Mouse (Mus musculus) CH12.LX (cell line): ENCODE data around the gene Ndufa4l2.

Experiments used
- CHD2 ChIP-seq: IDR thresholded peaks from 2 replicates; pipeline ENCODE4 v1.6.1; 2011; ENCODE audit warnings: low read length, improper control_type of control experiment
- CTCF ChIP-seq, 2 experiments: IDR thresholded peaks in 1 of 2; conservative IDR thresholded peaks in 1 of 2; 2 replicates each; pipeline ENCODE4 v1.5.1; 2011 to 2012; ENCODE audit warnings: low read depth in 2 of 2, low read length in 2 of 2, improper control_type of control experiment in 1 of 2, inconsistent platforms in 1 of 2, mild to moderate bottlenecking in 1 of 2, moderate library complexity in 1 of 2
- ELF1 ChIP-seq: IDR thresholded peaks from 2 replicates; pipeline ENCODE4 v1.6.1; 2014; ENCODE audit warnings: low read depth, mild to moderate bottlenecking, inconsistent platforms, low read length, improper control_type of control experiment
- EP300 ChIP-seq: IDR thresholded peaks from 2 replicates; pipeline ENCODE4 v1.6.1; 2011; ENCODE audit warnings: low read length, improper control_type of control experiment
- HCFC1 ChIP-seq: IDR thresholded peaks from 2 replicates; pipeline ENCODE4 v1.6.1; 2012; ENCODE audit warnings: low read depth, mild to moderate bottlenecking, inconsistent platforms, low read length, improper control_type of control experiment
- MAX ChIP-seq: IDR thresholded peaks from 2 replicates; pipeline ENCODE4 v1.6.1; 2011; ENCODE audit warnings: low read length, improper control_type of control experiment
- MEF2A ChIP-seq: IDR thresholded peaks from 2 replicates; pipeline ENCODE4 v1.6.1; 2014; ENCODE audit warnings: low read depth, mild to moderate bottlenecking, inconsistent platforms, low read length, improper control_type of control experiment, borderline replicate concordance
- POLR2A ChIP-seq: IDR thresholded peaks from 2 replicates; pipeline ENCODE4 v1.6.1; 2011; ENCODE audit warnings: low read depth, mild to moderate bottlenecking, improper control_type of control experiment, low read length
- POLR2AphosphoS2 ChIP-seq: IDR thresholded peaks from 2 replicates; pipeline ENCODE4 v1.6.1; 2011; ENCODE audit warnings: low read depth, low read length, improper control_type of control experiment
- RCOR1 ChIP-seq: conservative IDR thresholded peaks from 2 replicates; pipeline ENCODE4 v1.6.1; 2012; ENCODE audit warnings: low read depth, mild to moderate bottlenecking, inconsistent platforms, low read length, improper control_type of control experiment
- SIN3A ChIP-seq: IDR thresholded peaks from 2 replicates; pipeline ENCODE4 v1.6.1; 2012; ENCODE audit warnings: low read length, improper control_type of control experiment, inconsistent platforms
- USF1 ChIP-seq: IDR thresholded peaks from 2 replicates; pipeline ENCODE4 v1.6.1; 2014; ENCODE audit warnings: low read depth, mild to moderate bottlenecking, inconsistent platforms, low read length, improper control_type of control experiment
- ZC3H11A ChIP-seq: IDR thresholded peaks from 2 replicates; pipeline ENCODE4 v1.6.1; 2012; ENCODE audit warnings: low read depth, mild to moderate bottlenecking, inconsistent platforms, low read length, improper control_type of control experiment
- ZMIZ1 ChIP-seq: IDR thresholded peaks from 2 replicates; pipeline ENCODE4 v1.6.1; 2012; ENCODE audit warnings: low read depth, mild to moderate bottlenecking, inconsistent platforms, low read length, improper control_type of control experiment

DNA sequence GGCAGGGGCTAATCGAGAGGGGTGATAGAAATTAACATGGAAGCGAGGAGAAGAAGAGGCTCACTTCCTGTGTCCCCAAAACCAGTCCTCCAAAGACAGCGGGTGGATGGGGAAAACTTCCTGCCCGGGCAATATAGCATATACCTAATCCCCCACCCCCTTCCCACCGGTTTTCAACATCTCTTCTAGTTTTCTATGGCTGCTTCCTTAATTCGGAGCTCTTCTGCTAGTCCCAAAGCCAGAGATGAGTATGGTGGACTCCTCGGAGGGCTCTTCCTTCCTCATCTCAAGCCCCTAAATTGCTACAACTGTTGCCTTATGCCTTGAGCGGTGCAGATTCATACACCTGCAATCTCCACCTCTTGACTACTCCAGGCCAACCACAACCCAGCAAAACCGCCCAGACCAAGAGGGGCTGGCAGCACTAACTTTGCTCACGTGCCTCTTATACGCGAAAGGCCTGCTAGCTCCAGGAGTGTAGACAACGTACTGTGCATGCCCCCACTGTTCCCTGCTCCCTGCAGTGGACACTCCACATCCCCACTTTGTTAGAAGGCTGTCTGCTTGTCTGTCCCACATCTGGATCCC, 562 bp upstream of the Ndufa4l2 start:
- TF ChIP-seq SIN3A (no peak), ELF1 (no peak), POLR2A (no peak), MAX (no peak), CTCF (conservative IDR thresholded peaks at IDR 0.05 in 1 of 2, IDR thresholded peaks at IDR 0.05 in 1 of 2; ENCODE audit: low read depth in 2 of 2, low read length in 2 of 2) (no peak), CHD2 (no peak), ZMIZ1 (no peak), USF1 (no peak), HCFC1 (no peak), POLR2AphosphoS2 (no peak), MEF2A (no peak), RCOR1 (no peak), EP300 (no peak), ZC3H11A (no peak)
